Mouse (Mus musculus): ENCODE data around the gene Gpx4. TPM values are rescaled to one million over a fixed set of nuclear protein-coding genes. Genes with fewer than 3 reads are reported as not detected.

Gpx4 gene
- 1,000 to 10,000 TPM; 1,132 to 1,146 TPM for total RNA-seq (2021)
- long read RNA-seq, experiment 1, transcript Gpx4-207 (6 exons, 735 nt) = minor isoform, 15 of 1,054 reads
- long read RNA-seq, experiment 1, transcript Gpx4-202 (7 exons, 959 nt) = major isoform, 986 of 1,054 reads
- long read RNA-seq, experiment 1, partial matches to known transcripts = 40 of 1,054 reads
- long read RNA-seq, experiment 1, other reads (novel, unspliced or antisense) = 11 of 1,054 reads
- long read RNA-seq, experiment 2, transcript Gpx4-207 (6 exons, 735 nt) = minor isoform, 7 of 912 reads
- long read RNA-seq, experiment 2, transcript Gpx4-202 (7 exons, 959 nt) = major isoform, 864 of 912 reads
- long read RNA-seq, experiment 2, partial matches to known transcripts = 28 of 912 reads
- long read RNA-seq, experiment 2, other reads (novel, unspliced or antisense) = 9 of 912 reads

- no peak for DNase-seq
These were observed at the start of gene Gpx4 for GRCm38 (mm10) chr10:80047041-80047565. Gpx4 (plus strand) TSS chr10:80047166.

GRCm38 (mm10) chr10:79997819-79998218 is 49.1 kb upstream of the Gpx4 start:
- DNase-seq = peak; percentile 52

GRCm38 (mm10) chr10:80001945-80002344 is 45.0 kb upstream of the Gpx4 start:
- no peak for DNase-seq

- no peak for DNase-seq
These were observed 44.1 kb upstream of the Gpx4 start for GRCm38 (mm10) chr10:80002829-80003228.

GRCm38 (mm10) chr10:80003374-80004232 is 43.4 kb upstream of the Gpx4 start:
- no peak for DNase-seq

GRCm38 (mm10) chr10:80004233-80004705 is 42.7 kb upstream of the Gpx4 start:
- DNase-seq = peak; percentile 71

- DNase-seq = no peak
These were observed 35.2 kb upstream of the Gpx4 start for GRCm38 (mm10) chr10:80011740-80012139.

GRCm38 (mm10) chr10:80013609-80014008 is 33.4 kb upstream of the Gpx4 start:
- DNase-seq = no peak

- DNase-seq = no peak
These were observed 32.3 kb upstream of the Gpx4 start for GRCm38 (mm10) chr10:80014484-80015290.

- DNase-seq = no peak
These were observed 31.4 kb upstream of the Gpx4 start for GRCm38 (mm10) chr10:80015583-80015982.

GRCm38 (mm10) chr10:80016511-80016910 is 30.5 kb upstream of the Gpx4 start, which contains the start of gene Arhgap45:
Arhgap45 (plus strand) TSS chr10:80016653.
- DNase-seq = no peak

GRCm38 (mm10) chr10:80016931-80017330 is 30.0 kb upstream of the Gpx4 start:
- no peak for DNase-seq

GRCm38 (mm10) chr10:80017361-80017760 is 29.6 kb upstream of the Gpx4 start:
- DNase-seq = no peak

GRCm38 (mm10) chr10:80017771-80018170 is 29.2 kb upstream of the Gpx4 start:
- no peak for DNase-seq

GRCm38 (mm10) chr10:80018739-80019297 is 28.1 kb upstream of the Gpx4 start:
- no peak for DNase-seq

GRCm38 (mm10) chr10:80019471-80020131 is 27.4 kb upstream of the Gpx4 start:
- DNase-seq = no peak

- no peak for DNase-seq
These were observed 26.8 kb upstream of the Gpx4 start for GRCm38 (mm10) chr10:80020191-80020590.

GRCm38 (mm10) chr10:80020603-80021319 is 26.2 kb upstream of the Gpx4 start:
- no peak for DNase-seq

- DNase-seq = no peak
These were observed 25.7 kb upstream of the Gpx4 start for GRCm38 (mm10) chr10:80021320-80021641.

GRCm38 (mm10) chr10:80022164-80022563 is 24.8 kb upstream of the Gpx4 start:
- no peak for DNase-seq
